Mouse (Mus musculus) spleen, adult 2 months (tissue): ENCODE measurements at regions not wholly inside any gene's neighbourhood (a gene's known extent, or its start where the extent isn't known, plus 50 kb on each side); places are given as distances from the start of the nearest gene placed in this dataset.

Experiments
- CTCF ChIP-seq: fragments of 200-500 bp; IDR thresholded peaks from 2 replicates; pipeline ENCODE4 v1.5.1; 2011; ENCODE audit warnings: mild to moderate bottlenecking, inconsistent platforms; ENCODE audit not compliant: insufficient read depth, insufficient read length, insufficient replicate concordance; ENCODE audit errors: extremely low read depth
- POLR2A ChIP-seq: fragments of 200-500 bp; IDR thresholded peaks from 2 replicates; pipeline ENCODE4 v1.6.1; 2011; ENCODE audit warnings: low read depth, low read length, inconsistent platforms

GRCm38 (mm10) chr8:103199696-103200615, 414.5 kb upstream of the Cdh11 start:
- TF ChIP-seq CTCF (no peak), POLR2A (no peak)
